9 mouse cellular contexts compared by ENCODE assay signal in genomic region chr6:83410046-83410706, GRCm38 (mm10). TPM values are rescaled to one million over a fixed set of nuclear protein-coding genes. Genes with fewer than 3 reads are reported as not detected.
A peak's percentile ranks its signal among the peaks of the same experiment; 100 is the strongest.
DNase-seq lines count a peak whose midpoint lies in the region; ATAC-seq and TF ChIP-seq lines count a peak whose summit lies in the region.
"Had no signal": no experiment of that assay in that cellular context is flagged by ENCODE, and none has a peak within 500 bp of the region (broad histone marks: within the 10 kb centered on the region; RNA-seq: fewer than 3 reads in every experiment).

No protein-coding gene starts in this region.

- no peak for TF ChIP-seq EP300 in stomach, postnatal 0 days (optimal IDR thresholded peaks at IDR 0.05)

- peaks cover 73% of the 10 kb centered on the region for H3K4me1 ChIP-seq in heart, embryonic 13.5 days
- H3K4me1 ChIP-seq in heart, embryonic 10.5 days, result peaks cover 45% of the 10 kb centered on the region
- H3K4me1 ChIP-seq in spleen, adult 2 months (ENCODE audit: control insufficient read depth, insufficient read depth, insufficient read length), result peaks cover 10% of the 10 kb centered on the region; the same call in 1 of the 2 replicates
- peaks cover 18% of the 10 kb centered on the region; the same call in 1 of the 2 replicates for H3K4me1 ChIP-seq in stomach, postnatal 0 days (replicated peaks; ENCODE audit: control insufficient read depth, insufficient read depth)

- WGBS in heart, embryonic 13.5 days, result 60% methylated on average over 9 of the region's 9 CpGs
- WGBS in heart, embryonic 10.5 days, result 66% methylated on average over 9 of the region's 9 CpGs
- 47% methylated on average over 9 of the region's 9 CpGs for WGBS in spleen, adult 2 months
- WGBS in stomach, postnatal 0 days, result 35% methylated on average over 9 of the region's 9 CpGs

- TF ChIP-seq CTCF in spleen, adult 2 months (IDR thresholded peaks at IDR 0.05; ENCODE audit: extremely low read depth, insufficient read depth, insufficient read length, insufficient replicate concordance), result no peak
- no peak for TF ChIP-seq CTCF in stomach, postnatal 0 days (IDR thresholded peaks at IDR 0.05; ENCODE audit: low read depth)

- H3K4me3 ChIP-seq in heart, embryonic 13.5 days, result no peak overlapping the region
- H3K4me3 ChIP-seq in heart, embryonic 10.5 days, result no peak overlapping the region
- H3K4me3 ChIP-seq in spleen, adult 2 months (ENCODE audit: extremely low read depth, insufficient read depth, insufficient read length), result no peak overlapping the region
- no peak overlapping the region for H3K4me3 ChIP-seq in stomach, postnatal 0 days (ENCODE audit: low read depth, low read length)

- no peaks in the 10 kb centered on the region for H3K9me3 ChIP-seq in heart, embryonic 13.5 days
- H3K9me3 ChIP-seq in heart, embryonic 10.5 days, result no peaks in the 10 kb centered on the region
- no peaks in the 10 kb centered on the region for H3K9me3 ChIP-seq in stomach, postnatal 0 days (ENCODE audit: control insufficient read depth, low read length)

- H3K9ac ChIP-seq in heart, embryonic 13.5 days, result 0 out of 2 replicates have a peak overlapping the region, but pooled peaks have one; percentile 25
- no peak overlapping the region for H3K9ac ChIP-seq in stomach, postnatal 0 days (ENCODE audit: low read length)

- no peak for ATAC-seq in heart, embryonic 13.5 days (ENCODE audit: extremely low read depth, insufficient number of reproducible peaks, low FRiP score, low TSS enrichment)
- ATAC-seq in stomach, postnatal 0 days (ENCODE audit: low FRiP score, low TSS enrichment), result no peak

- 0 out of 2 replicates have a peak overlapping the region, but pooled peaks have one; percentile 29 for H3K27ac ChIP-seq in heart, embryonic 13.5 days (replicated peaks)
- no peak overlapping the region for H3K27ac ChIP-seq in heart, embryonic 10.5 days
- peak overlapping the region; percentile 66 for H3K27ac ChIP-seq in spleen, adult 2 months (ENCODE audit: insufficient read depth, low read length)
- peak overlapping the region; percentile 45; the same call in 1 of the 2 replicates for H3K27ac ChIP-seq in stomach, postnatal 0 days (replicated peaks)

- DNase-seq in heart, embryonic 10.5 days (ENCODE audit: low spot score), result no peak
- no peak for DNase-seq in spleen, adult 2 months (ENCODE audit: low read depth in 1 of 2, low spot score in 2 of 2)
- DNase-seq in spleen, postnatal 14 days (ENCODE audit: low spot score in 2 of 2), result no peak
- DNase-seq in lung, postnatal 25 days (ENCODE audit: low spot score), result peak; percentile 67
- DNase-seq in stomach, postnatal 0 days (ENCODE audit: low spot score), result no peak
- no peak for DNase-seq in right cerebral cortex, postnatal 14 days
- DNase-seq in ovary, postnatal 10 days (ENCODE audit: low spot score), result no peak
- DNase-seq: kidney, postnatal 36 days had no signal

- H3K27me3 ChIP-seq in heart, embryonic 13.5 days (replicated peaks), result no peaks in the 10 kb centered on the region
- H3K27me3 ChIP-seq in heart, embryonic 10.5 days (ENCODE audit: insufficient read depth, poor library complexity, severe bottlenecking), result no peaks in the 10 kb centered on the region
- no peaks in the 10 kb centered on the region for H3K27me3 ChIP-seq in spleen, adult 2 months (ENCODE audit: control insufficient read depth, insufficient read depth, low read length)
- H3K27me3 ChIP-seq in stomach, postnatal 0 days (ENCODE audit: control insufficient read depth, insufficient read depth, low read length), result no peaks in the 10 kb centered on the region

- peaks cover 23% of the 10 kb centered on the region for H3K36me3 ChIP-seq in heart, embryonic 13.5 days
- peaks cover 28% of the 10 kb centered on the region for H3K36me3 ChIP-seq in heart, embryonic 10.5 days
- H3K36me3 ChIP-seq in spleen, adult 2 months (ENCODE audit: control insufficient read depth, insufficient read depth, low read length), result 0 out of 2 replicates have a peak, but pooled peaks cover 1% of the 10 kb centered on the region
- no peaks in the 10 kb centered on the region for H3K36me3 ChIP-seq in stomach, postnatal 0 days (ENCODE audit: control insufficient read depth, insufficient read depth, low read length)

- no peak overlapping the region for H3K4me2 ChIP-seq in heart, embryonic 13.5 days
- no peak overlapping the region for H3K4me2 ChIP-seq in stomach, postnatal 0 days (replicated peaks; ENCODE audit: low read depth)

- TF ChIP-seq POLR2A in spleen, adult 2 months (IDR thresholded peaks at IDR 0.05; ENCODE audit: low read depth, low read length), result no peak

RNA-seq across cellular contexts. Expression of gene Tet3, which starts 48.7 kb away (rescaled TPM):
- polyA plus RNA-seq in heart, embryonic 13.5 days (2015; fragmentation: Nextera tagmentation; extraction: Ambion mirVana), result 27.7 and 30.6 TPM in 2 replicates
- polyA plus RNA-seq in heart, embryonic 10.5 days (2016; fragmentation: Nextera tagmentation; extraction: Ambion mirVana), result 29.8 and 31.3 TPM in 2 replicates
- 21.1 and 22.9 TPM in 2 replicates for polyA plus RNA-seq in spleen, adult 2 months (2012; rRNA removed)
- polyA plus RNA-seq in stomach, postnatal 0 days (2015; fragmentation: Nextera tagmentation; extraction: Ambion mirVana), result 21.4 and 22.7 TPM in 2 replicates
